Mouse (Mus musculus) lung, embryonic 14.5 days (tissue): Measurements from ENCODE around the gene Eml4. TPM values are rescaled to one million over a fixed set of nuclear protein-coding genes. Genes with fewer than 3 reads are reported as not detected.
A peak's percentile ranks its signal among the peaks of the same experiment; 100 is the strongest.

Experiments used
- ATAC-seq: fragments of 200-750 bp; cut with Nextera tagmentation; 2 replicates; pipeline ENCODE4 v1.8.0; 2017; ENCODE audit warnings: mild to moderate bottlenecking, moderate TSS enrichment, moderate library complexity; ENCODE audit not compliant: insufficient read depth
- DNase-seq: peaks from one replicate; pipeline ENCODE4 v3.0.0-alpha.2; 2015
- H3K27ac ChIP-seq: fragments of 300-500 bp; sonication (generic); 2 replicates; pipeline ENCODE4 v1.5.1; 2014; ENCODE audit warnings: low read depth, mild to moderate bottlenecking, moderate library complexity
- H3K27me3 ChIP-seq: fragments of 300-500 bp; sonication (generic); 2 replicates; pipeline ENCODE4 v1.6.1; 2014; ENCODE audit warnings: low read length, control low read depth; ENCODE audit not compliant: insufficient read depth
- H3K36me3 ChIP-seq: fragments of 300-500 bp; sonication (generic); 2 replicates; pipeline ENCODE4 v1.6.1; 2014; ENCODE audit warnings: control low read depth; ENCODE audit not compliant: insufficient read depth
- H3K4me1 ChIP-seq: fragments of 300-500 bp; sonication (generic); 2 replicates; pipeline ENCODE4 v1.6.1; 2014; ENCODE audit warnings: antibody characterized with exemption, control low read depth; ENCODE audit not compliant: insufficient read depth
- H3K4me2 ChIP-seq: fragments of 300-500 bp; sonication (generic); 2 replicates; pipeline ENCODE4 v1.6.1; 2014; ENCODE audit warnings: mild to moderate bottlenecking
- H3K4me3 ChIP-seq: fragments of 300-500 bp; sonication (generic); 2 replicates; pipeline ENCODE4 v1.5.1; 2014; ENCODE audit warnings: low read depth, low read length
- H3K9ac ChIP-seq: fragments of 300-500 bp; sonication (generic); 2 replicates; pipeline ENCODE4 v1.6.1; 2014
- H3K9me3 ChIP-seq: fragments of 300-500 bp; sonication (generic); 2 replicates; pipeline ENCODE4 v1.6.1; 2016; ENCODE audit warnings: low read depth, low read length, control low read depth
- CTCF ChIP-seq: IDR thresholded peaks from 2 replicates; pipeline ENCODE4 v1.5.1; 2016; ENCODE audit warnings: antibody characterized with exemption, low read depth
- WGBS: fragments of 180-500 bp; shearing (Covaris S2); extraction: QIAGEN DNeasy Blood & Tissue Kit; methylation state at CpG from one replicate; pipeline ENCODE4 v1.1.7; 2014; 5-methylcytosine and 5-hydroxymethylcytosine counted together
- polyA plus RNA-seq: library from polyadenylated mRNA; unstranded; fragments of >200 nt; fragmentation: Nextera tagmentation; extraction: Ambion mirVana; gene quantifications from 2 replicates; pipeline ENCODE4 v1.2.1, GENCODE M21; 2014

Gene Eml4
- polyA plus RNA-seq, 1 experiment from 2014 or later = 55.3 TPM

DNA sequence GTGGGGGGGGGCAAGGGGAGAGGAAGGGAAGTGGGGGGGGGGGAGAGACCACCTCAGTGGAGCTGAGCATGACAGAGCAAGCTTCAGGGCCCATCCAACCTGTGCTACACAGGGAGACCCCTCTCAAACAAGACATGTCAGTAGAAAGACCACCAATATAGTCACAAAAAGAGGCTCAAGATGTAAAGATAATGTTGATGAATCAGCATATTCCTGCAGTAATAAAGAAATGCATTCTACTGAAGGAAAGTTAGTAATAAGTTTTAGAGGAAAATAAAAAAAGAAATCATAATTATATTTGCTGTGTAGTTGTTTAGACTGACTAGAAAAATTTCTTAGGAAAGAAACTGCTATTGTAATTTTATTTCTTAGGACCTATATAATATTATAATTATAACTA is 23.4 kb downstream of the Eml4 start:
- no peak overlapping the region for H3K4me3 ChIP-seq
- no peaks in the 10 kb centered on the region for H3K9me3 ChIP-seq
- H3K27ac ChIP-seq = no peak overlapping the region
- H3K36me3 ChIP-seq = no peaks in the 10 kb centered on the region
- no peaks in the 10 kb centered on the region for H3K27me3 ChIP-seq
- no peak overlapping the region for H3K4me2 ChIP-seq
- ATAC-seq (no peak), DNase-seq (no peak)
- H3K4me1 ChIP-seq = 0 out of 2 replicates have a peak, but pooled peaks cover 2% of the 10 kb centered on the region
- no peak for TF ChIP-seq CTCF
- no peak overlapping the region for H3K9ac ChIP-seq

DNA sequence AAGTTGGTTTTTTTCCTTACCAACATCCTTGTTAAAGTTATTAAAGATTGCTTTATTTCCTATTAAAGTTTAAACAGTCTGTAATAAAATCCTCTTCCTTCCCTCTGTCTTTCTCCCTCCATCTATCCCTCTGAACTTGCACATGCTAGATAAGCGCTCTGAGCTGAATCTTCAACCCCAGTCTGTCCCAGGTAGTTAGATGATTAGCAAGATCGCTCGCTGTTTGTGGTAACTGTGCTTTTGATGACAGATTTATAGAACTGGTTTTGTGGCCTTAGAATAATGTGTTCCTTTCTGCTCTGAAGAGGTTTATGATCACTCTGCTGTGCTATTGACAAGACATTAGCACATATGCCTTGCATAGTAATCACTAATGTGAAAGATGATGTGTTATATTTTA is 25.1 kb downstream of the Eml4 start:
- no peak overlapping the region for H3K27ac ChIP-seq
- no peaks in the 10 kb centered on the region for H3K27me3 ChIP-seq
- H3K36me3 ChIP-seq = no peaks in the 10 kb centered on the region
- DNase-seq (no peak), ATAC-seq (no peak)
- TF ChIP-seq CTCF = no peak
- no peak overlapping the region for H3K9ac ChIP-seq
- H3K9me3 ChIP-seq = no peaks in the 10 kb centered on the region
- 54% methylated on average over 3 of the region's 3 CpGs for WGBS
- H3K4me3 ChIP-seq = no peak overlapping the region
- H3K4me1 ChIP-seq = 0 out of 2 replicates have a peak, but pooled peaks cover 2% of the 10 kb centered on the region
- H3K4me2 ChIP-seq = no peak overlapping the region

DNA sequence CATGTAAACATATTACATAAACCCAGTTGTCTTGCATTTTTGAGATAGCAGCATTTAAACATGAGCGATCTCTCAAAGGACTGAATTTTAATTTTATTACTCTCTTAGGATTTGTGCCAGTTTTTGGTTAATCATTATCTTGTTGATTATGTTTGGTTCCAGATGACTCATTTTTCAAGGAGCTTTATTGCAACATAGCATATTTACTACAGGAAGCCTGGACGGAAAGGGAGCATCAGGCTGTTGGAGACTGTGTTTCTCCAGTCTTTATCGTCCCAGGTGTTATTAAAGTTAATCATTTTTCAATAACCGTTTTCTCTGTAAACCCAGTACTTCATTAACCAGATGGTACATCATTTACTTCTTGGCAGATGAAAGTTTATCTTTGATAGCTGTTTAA is 26.1 kb downstream of the Eml4 start:
- DNase-seq (peak; percentile 57), ATAC-seq (no peak)
- no peak for TF ChIP-seq CTCF
- Histone ChIP-seq H3K9me3 (no peaks in the 10 kb centered on the region), H3K27ac (no peak overlapping the region), H3K27me3 (no peaks in the 10 kb centered on the region), H3K9ac (no peak overlapping the region), H3K4me2 (no peak overlapping the region), H3K36me3 (no peaks in the 10 kb centered on the region), H3K4me3 (no peak overlapping the region), H3K4me1 (0 out of 2 replicates have a peak, but pooled peaks cover 2% of the 10 kb centered on the region)
- WGBS = 40% methylated on average over 4 of the region's 4 CpGs

DNA sequence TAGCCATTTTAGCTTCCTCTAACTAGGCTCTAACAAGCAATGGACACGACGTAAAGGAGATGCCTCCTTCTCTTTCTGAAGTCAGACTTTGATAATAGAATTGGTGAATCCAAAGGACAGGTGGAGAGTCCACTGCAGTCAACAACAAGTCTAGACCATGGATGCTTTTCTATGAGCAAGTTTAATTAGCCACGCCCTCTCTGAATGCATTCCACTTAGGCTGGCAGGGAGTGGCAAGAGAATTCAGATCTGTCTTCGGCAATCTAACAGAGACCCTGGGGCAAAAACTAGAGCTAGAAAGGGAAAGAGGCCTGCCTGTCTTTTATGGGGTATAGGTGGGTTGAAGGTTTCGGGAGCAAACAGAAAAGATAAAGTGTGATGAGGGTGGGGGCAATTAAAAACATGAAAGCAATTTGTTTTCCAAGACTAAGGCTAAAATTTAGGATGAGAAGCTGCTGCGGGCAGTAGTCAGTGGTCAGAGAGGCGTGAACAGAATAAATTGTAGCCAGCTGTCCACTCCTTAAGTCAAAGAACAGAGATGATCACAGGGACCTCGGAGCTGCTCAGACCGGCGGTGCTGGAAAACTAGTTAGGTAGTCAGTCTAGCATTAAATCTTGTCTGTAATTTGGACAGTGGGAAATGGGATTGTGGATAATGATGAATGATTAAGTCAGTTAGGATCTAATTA is 27.2 kb downstream of the Eml4 start:
- H3K27ac ChIP-seq = no peak overlapping the region
- DNase-seq (no peak), ATAC-seq (no peak)
- no peaks in the 10 kb centered on the region for H3K36me3 ChIP-seq
- no peak overlapping the region for H3K9ac ChIP-seq
- H3K4me1 ChIP-seq = 0 out of 2 replicates have a peak, but pooled peaks cover 2% of the 10 kb centered on the region
- WGBS = 79% methylated on average over 10 of the region's 10 CpGs
- no peak overlapping the region for H3K4me2 ChIP-seq
- no peak for TF ChIP-seq CTCF
- no peaks in the 10 kb centered on the region for H3K27me3 ChIP-seq
- no peak overlapping the region for H3K4me3 ChIP-seq
- H3K9me3 ChIP-seq = no peaks in the 10 kb centered on the region

DNA sequence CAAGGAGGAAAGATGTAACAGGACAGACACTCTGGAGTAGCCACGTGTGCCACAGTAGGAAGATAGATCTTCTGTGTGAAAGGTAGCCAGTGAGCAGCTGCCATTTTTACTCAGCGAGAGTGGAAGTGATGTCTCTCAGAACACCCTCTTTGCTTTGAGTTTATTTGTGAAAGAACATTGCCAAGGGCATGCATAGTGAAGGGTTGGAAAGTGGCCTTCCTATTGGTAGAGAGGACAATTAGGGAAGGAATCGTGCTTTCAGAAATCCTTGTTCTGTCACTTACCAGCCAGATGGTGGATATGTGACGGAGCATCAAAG is 27.7 kb downstream of the Eml4 start:
- no peaks in the 10 kb centered on the region for H3K36me3 ChIP-seq
- no peak overlapping the region for H3K27ac ChIP-seq
- ATAC-seq (no peak), DNase-seq (no peak)
- H3K4me2 ChIP-seq = no peak overlapping the region
- 68% methylated on average over 4 of the region's 4 CpGs for WGBS
- H3K9ac ChIP-seq = no peak overlapping the region
- no peaks in the 10 kb centered on the region for H3K27me3 ChIP-seq
- no peak for TF ChIP-seq CTCF
- no peak overlapping the region for H3K4me3 ChIP-seq
- H3K4me1 ChIP-seq = 0 out of 2 replicates have a peak, but pooled peaks cover 2% of the 10 kb centered on the region
- no peaks in the 10 kb centered on the region for H3K9me3 ChIP-seq

DNA sequence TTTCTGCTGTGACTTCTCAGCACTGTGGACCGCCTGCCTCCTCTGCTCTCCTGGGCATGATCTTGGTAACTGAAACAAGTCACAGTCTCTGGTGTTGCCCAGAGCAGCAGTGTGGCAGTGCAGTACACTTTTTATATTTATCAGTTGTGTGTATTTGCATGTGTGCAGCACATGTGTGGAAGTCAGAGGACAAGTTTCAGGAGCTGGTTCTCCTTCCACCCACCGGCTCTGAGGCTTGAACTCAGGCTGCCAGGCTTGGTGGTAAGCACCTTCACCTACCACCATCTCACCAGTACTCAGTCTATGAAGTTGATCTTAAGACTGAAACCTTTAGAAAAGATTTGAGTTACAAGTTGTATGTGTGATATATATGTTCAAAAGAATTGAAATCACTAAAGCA is 28.6 kb downstream of the Eml4 start:
- H3K27ac ChIP-seq = no peak overlapping the region
- no peaks in the 10 kb centered on the region for H3K9me3 ChIP-seq
- 0 out of 2 replicates have a peak, but pooled peaks cover 2% of the 10 kb centered on the region for H3K4me1 ChIP-seq
- no peak for DNase-seq
- WGBS = 88% methylated on average over 2 of the region's 2 CpGs
- TF ChIP-seq CTCF = no peak
- H3K9ac ChIP-seq = no peak overlapping the region
- no peaks in the 10 kb centered on the region for H3K36me3 ChIP-seq
- no peak overlapping the region for H3K4me2 ChIP-seq
- no peak overlapping the region for H3K4me3 ChIP-seq
- ATAC-seq = no peak
- no peaks in the 10 kb centered on the region for H3K27me3 ChIP-seq

DNA sequence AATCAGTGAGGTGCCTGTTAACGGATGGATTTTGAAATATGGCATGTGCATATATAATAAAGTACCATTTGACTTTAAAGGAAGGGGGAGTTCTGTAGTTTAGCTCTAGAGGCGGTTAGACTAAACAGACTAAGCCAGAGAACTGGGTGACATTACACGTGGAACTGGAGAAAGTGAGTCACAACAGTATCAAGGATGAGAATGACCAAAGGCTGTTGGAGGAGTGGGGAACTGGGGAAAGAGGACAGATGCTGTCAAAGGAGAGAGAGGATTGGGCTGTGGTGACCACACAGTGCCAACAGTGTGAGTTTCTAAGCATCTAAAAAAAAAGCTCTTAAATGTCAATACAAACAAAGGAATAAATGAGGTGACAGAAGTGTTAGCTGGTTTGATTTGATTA is 29.1 kb downstream of the Eml4 start:
- Histone ChIP-seq H3K27ac (no peak overlapping the region), H3K4me3 (no peak overlapping the region), H3K27me3 (no peaks in the 10 kb centered on the region), H3K4me1 (0 out of 2 replicates have a peak, but pooled peaks cover 2% of the 10 kb centered on the region), H3K9ac (no peak overlapping the region), H3K36me3 (no peaks in the 10 kb centered on the region), H3K4me2 (no peak overlapping the region), H3K9me3 (no peaks in the 10 kb centered on the region)
- no peak for DNase-seq
- 67% methylated on average over 3 of the region's 3 CpGs for WGBS
- no peak for ATAC-seq
- no peak for TF ChIP-seq CTCF
